Mouse (Mus musculus): ENCODE measurements around the gene Ppp2r5e.
"Not testable (repeated sequence)": the region's sequence is repeated elsewhere in the genome, so short reads cannot be mapped to it uniquely, and the experiment has no call there.

Gene Ppp2r5e

DNA sequence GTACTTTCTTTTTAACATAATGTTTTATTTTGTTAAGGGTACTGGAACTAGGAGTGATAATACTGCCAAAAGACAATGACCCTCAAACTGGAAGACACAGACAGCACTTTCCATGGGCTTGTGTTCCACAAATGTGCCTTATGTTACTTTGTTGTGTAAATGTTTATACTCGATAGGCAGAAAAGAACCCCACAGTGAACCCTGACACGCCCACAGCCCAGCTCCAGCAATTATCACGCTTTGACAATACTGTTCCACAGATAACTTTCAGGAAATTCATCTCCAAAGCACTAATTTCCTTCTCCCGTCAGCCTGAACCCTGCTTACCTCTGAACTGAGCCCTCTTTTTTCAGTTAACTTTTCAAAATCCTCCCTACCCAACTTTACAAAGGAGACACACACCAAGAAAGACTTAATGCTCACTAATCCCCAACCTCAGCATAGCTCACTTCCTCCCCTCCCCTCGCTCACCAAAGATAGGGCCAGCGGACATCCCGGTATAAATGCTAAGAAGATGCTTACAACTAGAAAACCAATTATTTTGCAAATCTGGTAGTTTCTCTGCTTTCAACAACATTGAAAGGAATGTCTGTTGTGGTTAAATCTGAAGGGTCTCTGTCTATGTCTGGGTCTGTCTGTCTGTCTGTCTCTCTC, 58.9 kb downstream of the Ppp2r5e start:
- DNase-seq (ENCODE audit: low read depth, low spot score), result no peak

DNA sequence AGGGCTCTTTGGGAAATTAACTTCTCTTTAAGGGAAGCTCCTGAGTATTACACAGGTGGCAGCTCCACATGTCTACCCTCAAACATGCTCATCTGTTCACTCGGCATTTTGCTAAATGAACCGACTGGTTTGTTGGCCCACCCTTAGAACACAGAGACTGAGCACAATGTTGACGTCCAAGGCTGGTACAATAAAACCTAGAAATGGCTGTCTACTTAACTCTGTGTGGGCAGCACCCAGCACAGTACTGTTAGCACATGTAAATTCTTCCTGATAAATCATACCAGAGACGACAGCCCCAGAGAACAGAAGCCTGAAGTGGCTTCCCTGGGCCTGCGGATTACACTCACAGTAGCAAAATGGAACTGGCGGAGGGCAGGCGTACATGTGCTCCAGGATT, 59.5 kb downstream of the Ppp2r5e start:
- DNase-seq (ENCODE audit: low read depth, low spot score), result peak; percentile 22

DNA sequence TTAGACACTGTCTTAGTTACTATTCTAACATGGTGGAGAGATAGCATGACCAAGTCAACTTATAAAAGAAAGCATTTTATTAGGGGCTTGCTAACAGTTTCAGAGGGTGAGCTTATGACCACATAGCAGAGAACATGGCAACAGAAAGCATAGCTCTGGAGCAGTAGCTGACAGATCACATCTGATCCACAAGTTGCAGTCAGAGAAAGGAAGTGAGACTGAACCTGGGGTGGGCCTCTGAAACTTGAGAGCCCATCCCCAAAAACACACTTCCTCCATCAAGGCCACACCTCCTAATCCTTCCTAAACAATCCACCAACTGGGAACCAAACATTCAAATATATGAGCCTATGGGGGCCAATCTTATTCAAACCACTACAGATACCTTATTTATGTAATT, 62.9 kb downstream of the Ppp2r5e start:
- no peak for DNase-seq (ENCODE audit: low read depth, low spot score)

DNA sequence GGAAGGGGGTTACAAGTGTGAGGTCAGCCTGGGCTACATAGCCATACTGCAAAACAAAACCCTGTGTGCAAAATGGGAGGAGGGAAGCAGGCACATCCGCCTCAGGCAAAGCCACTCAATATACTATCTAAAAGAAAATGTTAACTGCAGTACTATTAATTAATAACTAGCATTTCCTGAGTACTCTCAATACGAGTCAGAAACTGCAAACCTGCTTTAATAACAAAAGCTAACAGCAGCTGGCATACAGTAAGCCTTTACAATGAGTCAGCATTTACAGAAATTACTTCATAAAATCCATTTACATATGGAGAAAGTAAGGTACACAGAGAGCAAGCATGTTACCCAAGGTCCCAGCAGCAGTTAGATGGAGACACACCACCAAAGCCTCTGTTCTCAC, 64.2 kb downstream of the Ppp2r5e start:
- no peak for DNase-seq (ENCODE audit: low read depth, low spot score)

DNA sequence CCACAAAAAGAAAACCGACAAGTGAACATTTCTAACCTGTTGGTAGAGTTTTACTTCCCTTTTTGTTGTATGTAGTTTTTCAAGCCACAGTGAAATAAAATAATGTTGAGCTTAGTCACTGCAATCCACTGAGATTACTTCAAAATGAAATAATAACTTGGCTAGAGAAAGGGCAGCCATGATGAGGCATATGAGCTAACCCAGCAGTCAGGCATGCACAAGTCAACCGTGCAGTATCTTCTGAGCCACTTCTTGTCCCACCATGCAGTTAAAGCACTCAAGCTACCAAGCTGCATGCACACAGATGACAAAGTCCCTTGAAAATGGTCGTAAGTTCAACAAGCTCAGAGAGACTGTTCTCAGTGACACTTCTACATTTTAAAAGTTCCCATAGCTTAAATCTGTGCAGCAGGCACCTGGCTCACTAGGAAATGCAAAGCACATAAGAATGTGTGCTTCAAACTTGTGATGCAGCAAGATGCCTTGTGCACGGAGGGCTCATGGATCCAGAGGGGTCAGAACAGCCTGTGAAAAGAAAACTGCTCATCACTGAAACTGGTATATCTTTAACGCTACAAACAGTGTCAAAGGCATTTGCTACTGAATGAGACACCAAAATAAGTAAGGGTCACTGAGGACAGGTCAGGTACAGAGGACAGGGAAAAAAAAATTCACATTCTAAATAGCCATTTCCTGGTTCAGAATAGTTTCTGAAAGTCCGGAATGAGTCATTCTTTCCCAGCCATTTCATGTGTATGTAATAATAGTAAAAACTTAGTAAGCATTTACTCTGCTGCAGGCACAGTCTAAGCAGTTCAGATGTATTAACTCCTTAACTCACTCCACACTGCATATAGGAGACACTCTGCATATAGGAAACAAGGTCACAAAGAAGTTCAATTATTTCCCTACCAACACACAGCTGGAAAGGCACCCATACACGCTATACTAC, 66.9 kb downstream of the Ppp2r5e start:
- no peak for DNase-seq (ENCODE audit: low read depth, low spot score)

DNA sequence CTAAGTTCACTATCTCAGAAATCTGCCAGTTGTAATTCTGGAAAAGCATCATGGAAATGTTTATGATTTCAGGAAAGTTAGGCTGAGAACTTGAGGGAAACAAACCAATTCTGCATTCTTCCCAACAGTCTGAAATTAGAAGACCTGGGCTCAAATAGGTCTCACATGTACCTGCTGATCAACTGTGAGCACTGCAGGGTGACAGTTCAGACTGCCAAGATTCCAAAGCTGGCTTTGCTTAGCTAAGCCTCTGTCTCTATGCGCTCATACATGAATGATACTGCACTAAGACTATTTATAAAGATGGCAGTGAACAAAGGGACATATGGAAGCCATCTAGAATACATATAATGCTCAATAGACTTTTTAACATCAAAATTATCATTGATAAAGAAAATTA, 67.7 kb downstream of the Ppp2r5e start:
- DNase-seq (ENCODE audit: low read depth, low spot score), result no peak

DNA sequence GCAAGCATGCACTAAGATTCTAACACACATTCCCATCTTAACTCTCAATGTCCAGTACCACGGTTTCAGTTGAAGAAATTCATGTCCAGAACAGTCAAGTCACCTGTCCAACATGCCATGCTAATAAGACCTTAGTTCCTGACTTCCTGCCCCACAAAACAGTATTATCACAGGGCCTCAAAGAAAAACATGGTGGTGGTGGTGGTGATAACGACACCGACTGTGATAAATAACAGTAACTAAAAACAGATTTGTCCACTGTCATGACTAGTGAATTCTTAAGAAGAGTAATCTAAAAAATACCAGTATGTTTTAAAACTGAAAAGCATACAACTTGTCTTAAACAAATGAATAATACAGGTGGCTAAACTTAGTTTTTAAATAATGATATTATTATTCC, 71.8 kb downstream of the Ppp2r5e start:
- DNase-seq (ENCODE audit: low read depth, low spot score), result no peak

DNA sequence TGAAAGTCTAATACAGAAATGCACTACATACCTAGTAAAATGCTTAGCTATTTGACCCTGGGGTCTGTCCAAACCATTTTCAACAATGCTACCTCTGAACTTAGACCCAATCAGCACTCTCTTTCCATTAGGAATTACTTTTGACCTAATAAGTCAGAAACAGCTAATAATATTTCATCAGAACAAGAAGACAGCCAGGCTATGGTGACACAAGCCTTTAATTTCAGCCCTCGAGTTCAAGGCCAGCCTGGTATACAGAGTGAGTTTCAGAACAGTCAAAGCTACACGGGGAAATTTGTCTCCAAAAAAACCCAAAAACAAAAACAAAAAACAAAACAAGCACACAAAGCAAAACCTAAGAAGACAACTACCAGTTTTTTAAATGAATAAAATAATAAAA, 73.1 kb downstream of the Ppp2r5e start:
- no peak for DNase-seq (ENCODE audit: low read depth, low spot score)

DNA sequence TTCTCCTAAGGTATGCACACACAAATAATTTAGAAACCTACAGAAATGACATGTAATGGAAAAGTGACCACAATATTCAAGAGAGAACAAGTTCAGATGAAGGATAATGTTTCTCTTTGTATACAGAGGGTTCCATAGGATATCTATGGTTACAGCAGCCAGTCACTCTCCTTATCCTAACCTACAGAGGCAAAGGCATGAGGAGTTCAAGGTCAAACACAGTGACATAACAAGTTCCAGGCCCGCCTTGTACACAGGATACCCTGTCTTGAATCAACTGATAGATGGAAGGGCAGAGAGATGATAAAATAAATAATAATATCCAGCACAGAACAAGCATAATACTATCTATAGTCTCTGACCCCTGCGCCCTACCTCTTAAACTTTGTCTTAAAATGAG, 73.7 kb downstream of the Ppp2r5e start:
- no peak for DNase-seq (ENCODE audit: low read depth, low spot score)

DNA sequence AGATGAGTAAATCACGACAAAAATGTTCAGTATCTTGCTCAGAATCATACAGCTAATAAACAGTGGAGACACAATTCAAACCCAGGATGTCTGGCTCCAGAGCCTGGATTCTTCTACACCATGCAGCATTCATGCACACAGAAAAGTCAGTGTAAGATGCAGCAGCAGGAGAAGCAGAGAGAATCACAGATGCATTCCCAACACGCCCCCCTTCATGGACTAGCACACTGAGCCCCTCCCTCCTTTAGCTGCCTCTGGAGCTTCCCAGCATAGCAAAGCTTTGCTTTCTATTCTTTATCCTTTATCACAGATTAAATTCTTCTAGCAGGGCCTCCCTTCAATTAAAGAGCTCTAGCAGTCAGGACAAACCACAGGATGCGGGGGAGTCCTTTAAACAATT, 75.7 kb downstream of the Ppp2r5e start:
- DNase-seq (ENCODE audit: low read depth, low spot score), result no peak

DNA sequence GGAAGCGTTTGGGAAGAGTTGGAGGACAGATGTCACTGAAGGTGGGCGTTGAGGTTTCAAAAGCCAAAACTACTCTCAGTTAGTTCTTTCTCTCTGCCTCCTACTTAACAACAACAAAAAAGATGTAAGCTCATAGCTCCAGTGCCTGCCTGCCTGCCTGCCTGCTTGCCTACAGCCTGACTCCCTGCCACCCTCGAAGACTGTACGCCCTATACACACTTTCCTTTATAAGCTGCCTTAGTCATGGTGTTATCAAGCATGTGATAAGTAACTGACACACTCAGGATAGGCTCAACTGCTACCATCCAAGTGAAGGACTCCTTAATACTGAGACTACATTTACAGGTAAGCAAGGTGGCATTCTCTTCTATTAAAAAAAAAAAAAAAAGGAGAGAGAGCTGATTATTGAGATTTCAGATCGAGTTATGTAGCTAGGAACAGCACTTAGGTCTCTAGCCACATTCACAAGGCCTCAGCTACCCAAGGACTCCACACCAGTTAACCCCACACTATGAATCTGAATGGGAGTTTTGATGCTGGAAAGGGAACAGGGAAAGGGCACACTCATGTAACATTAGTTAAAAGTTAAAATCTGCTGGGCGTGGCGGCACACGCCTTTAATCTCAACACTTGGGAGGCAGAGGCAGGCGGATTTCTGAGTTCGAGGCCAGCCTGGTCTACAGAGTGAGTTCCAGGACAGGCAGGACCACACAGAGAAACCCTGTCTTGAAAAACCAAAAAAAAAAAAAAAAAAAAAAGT, 76.7 kb downstream of the Ppp2r5e start:
- DNase-seq (ENCODE audit: low read depth, low spot score), result no peak

DNA sequence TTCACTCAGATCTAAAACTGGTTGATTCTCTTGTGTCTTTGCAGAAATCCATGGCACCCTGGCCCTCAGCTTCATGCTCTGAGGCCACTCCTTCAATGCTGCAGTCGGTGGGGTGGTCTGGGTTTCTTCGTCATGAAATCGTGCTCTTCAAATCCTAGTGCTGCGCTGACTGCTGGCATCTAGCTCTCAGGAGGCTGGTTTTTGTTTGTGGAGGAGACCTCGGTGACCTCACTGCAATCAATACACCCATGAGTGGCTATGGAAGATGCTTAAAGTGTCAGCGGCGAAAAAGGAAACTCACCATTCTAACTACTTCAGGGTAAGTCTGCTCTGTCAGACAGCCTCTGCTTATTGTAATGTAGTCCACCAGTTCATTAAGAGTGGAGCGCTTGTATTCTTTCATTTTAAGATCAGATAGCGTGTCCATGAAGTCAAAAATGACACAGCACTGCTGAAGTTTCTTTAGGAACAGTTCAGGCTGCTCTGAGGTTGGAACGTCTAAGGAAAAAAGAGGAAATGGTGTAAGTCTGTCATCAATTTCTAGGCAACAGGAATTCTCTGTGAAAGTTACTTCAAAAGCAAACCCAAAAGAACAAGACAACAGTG, 80.6 kb downstream of the Ppp2r5e start:
- DNase-seq (ENCODE audit: low read depth, low spot score), result no peak

DNA sequence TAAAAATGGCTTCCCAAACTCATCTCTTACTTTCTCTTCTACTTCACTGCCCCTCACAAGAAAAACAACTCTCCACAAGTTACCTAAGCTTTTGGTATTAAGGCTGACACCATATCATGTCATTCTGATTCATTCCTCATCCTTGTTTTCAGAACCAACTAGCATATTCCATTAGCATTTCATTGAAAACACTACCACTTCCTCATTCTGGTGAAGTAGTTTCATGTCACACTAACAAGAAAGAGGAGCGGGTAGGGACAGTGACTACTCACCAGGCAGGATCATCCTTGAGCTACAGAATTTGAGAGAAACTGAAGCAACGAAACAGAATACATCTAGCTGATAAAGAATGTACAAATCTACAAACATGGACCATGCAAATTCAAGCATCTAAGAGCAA, 84.5 kb downstream of the Ppp2r5e start:
- no peak for DNase-seq (ENCODE audit: low read depth, low spot score)

DNA sequence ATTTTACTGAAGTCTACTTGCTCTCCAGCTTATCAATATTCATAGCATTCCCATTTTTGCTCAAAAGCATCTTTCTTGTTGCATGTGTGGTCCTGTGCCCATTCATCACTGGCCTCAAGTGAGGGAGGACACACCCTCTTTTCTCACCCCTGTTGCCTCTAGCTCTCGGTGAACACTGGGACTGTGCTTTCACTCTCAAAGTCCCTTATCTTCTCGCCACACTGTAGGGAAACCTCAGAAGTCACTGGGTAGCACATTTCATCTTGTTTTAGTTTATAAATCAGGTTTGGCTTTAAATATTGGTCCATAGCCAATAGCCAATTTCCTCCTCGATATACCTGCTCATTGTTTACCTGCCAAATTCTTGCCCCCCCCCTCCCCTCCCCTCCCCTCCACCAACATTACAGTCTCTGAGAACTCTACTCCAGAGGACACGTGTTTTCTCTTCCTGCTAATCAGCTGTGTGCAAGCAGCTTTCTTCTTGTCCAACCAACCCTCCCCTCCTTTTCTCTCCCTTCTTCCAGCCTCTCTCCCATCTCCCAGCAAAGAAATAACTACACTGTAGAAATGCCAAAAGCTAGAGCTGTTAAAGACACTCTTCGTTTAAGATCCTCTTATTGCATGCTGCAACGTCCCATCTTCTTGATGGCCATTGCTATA, 90.9 kb downstream of the Ppp2r5e start:
- DNase-seq (ENCODE audit: low read depth, low spot score), result no peak

DNA sequence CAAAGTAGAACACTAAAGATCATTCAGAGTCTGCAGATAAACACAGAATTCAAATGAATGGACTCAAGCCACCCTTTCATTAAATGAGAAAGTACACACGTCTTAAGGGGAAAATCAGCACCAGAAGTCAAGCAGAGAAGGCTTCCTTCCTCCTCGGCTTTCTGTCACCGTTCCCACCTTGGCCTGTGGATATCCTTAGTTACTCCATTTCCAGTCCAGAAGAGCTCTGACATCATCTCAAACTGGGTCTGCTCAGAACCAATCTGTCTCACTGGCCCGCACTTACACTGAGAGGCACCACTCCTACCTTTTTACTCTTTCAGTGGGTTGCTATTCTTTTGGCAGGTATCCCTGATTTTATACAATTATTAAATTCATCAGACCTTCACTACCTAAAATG, 93.4 kb downstream of the Ppp2r5e start:
- DNase-seq (ENCODE audit: low read depth, low spot score), result no peak

DNA sequence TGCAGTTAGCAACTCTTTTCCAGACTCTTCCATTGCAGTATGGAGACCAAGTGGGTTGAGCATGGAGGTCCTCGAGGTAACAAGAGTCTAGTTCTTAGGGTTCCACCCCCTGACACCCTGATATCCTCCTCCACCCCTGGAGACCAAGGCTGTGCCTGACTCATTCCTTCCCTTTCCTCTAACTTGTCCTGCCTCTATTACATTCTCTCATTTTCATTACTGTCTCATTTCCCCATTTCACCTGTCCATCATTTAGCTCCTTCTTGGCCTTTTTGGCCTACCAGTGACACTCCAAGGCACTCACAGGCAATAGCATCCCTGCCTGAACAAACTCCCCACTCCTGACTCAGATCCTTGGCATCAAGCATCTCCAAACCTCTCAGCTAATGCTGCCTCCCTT, 98.3 kb downstream of the Ppp2r5e start:
- DNase-seq (ENCODE audit: low read depth, low spot score), result no peak

DNA sequence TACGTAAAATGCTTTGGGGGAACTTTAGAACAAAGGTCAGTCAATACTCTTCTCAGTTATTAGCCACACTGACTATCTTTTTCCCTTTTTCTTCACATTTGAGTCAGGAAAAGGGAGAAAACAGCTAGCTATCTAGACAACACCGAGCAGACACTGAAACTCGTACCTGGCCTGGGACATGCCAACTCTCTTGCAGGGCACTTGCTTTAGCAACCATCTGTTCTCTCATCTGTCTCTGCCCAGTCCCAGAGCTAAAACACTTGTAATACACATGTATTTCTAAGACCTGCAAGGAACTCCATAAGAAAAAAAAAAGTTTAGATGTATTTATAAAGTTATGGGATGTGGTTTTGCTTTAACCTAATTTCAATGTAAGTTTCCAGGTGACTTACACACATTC, 100.4 kb downstream of the Ppp2r5e start:
- DNase-seq (ENCODE audit: low read depth, low spot score), result no peak

DNA sequence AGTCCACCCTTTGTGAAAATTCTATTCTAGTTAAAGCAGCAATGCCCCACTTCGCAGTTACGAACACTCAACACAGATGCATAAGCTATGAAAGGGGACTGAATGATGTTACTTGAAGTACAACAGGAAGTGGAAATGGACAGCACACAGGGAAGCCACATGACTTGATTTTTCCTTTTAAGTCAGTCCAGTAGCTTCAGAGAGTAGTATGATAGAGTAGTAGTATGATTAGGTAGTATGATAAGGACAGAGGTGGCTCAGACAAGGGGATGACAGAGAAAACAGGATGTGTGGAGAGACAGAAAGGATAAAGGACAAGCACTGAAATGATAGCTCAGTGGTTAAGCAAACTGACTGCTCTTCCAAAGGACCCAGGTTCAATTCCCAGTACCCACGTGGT, 101.4 kb downstream of the Ppp2r5e start:
- DNase-seq (ENCODE audit: low read depth, low spot score), result no peak

DNA sequence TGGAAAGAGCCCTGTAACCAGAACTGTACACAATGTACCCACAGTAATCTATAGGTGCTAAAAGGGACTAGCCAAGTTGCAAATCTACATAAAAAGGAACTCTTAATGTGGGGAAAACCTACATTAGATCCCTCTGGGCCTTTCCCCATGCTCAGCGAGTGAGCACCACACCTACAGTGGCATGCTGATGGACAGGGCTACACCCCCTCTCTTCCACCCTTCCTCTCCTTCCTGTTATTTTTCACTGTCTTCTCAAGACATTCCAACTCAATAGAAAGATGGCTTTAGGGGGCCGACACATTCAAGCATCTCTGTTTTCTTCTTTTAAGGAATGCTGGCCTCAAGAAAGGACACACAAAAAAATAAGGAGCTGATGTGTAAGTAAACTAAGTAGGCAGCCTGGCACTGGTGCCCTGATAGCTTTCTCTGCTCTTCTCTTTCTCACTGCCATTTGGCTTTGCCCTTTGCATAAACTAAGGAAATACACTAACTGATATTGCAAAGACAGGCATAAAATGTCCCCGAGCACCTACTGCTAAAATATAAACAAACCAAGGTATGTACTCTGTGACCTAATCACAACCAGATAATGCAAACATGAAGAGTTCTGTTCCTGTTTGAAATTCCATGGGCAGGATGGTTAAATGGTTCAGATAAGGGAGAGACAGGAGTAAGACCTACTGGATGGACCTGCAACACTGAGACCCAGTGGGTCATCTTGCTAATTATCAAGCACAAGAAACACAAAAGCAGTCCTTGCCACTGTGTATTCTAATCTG, 103.3 kb downstream of the Ppp2r5e start:
- no peak for DNase-seq (ENCODE audit: low read depth, low spot score)

DNA sequence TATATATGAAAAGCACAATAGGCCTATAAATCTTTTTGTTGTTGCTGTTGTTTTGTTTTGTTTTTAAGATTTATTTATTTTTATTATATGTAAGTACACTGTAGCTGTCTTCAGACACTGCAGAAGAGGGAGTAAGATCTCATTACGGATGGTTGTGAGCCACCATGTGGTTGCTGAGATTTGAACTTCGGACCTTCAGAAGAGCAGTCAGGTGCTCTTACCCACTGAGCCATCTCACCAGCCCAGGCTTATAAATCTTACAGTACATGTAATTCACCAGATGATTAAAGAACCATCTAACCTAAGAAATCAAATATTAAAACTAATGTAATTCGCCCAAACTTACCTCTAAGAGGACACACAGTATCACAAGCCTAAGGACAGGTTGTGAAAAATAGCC, 103.9 kb downstream of the Ppp2r5e start:
- not testable (repeated sequence) for DNase-seq (ENCODE audit: low read depth, low spot score)

DNA sequence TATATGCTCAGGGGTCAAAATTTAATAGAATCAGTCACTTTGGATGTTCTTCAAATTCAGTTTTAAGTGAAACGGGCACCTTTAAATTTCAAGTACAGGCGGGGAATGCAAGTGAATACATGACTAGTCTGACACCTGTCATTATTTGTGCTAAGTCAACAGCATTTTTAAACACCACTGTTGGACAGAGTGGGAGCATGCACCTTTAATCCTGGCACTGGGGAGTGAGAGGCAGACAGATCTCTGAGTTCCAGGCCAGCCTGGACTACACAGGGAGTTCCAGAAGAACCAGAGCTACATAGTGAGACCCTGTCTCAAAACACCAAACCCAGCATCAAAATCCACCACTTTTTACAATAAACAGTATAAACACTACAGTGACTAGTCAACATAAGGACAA, 108.5 kb downstream of the Ppp2r5e start:
- no peak for DNase-seq (ENCODE audit: low read depth, low spot score)
